Mouse (Mus musculus) intestine, embryonic 14.5 days (tissue): ENCODE measurements at regions not wholly inside any gene's neighbourhood (a gene's known extent, or its start where the extent isn't known, plus 50 kb on each side); places are given as distances from the start of the nearest gene placed in this dataset.
"Not testable (repeated sequence)": the region's sequence is repeated elsewhere in the genome, so short reads cannot be mapped to it uniquely, and the experiment has no call there.

Experiments used
- ATAC-seq: fragments of 200-750 bp; cut with Nextera tagmentation; replicated peaks from 2 replicates; pipeline ENCODE4 v1.8.0; 2017; ENCODE audit warnings: low read depth, moderate number of reproducible peaks, moderate TSS enrichment, moderate library complexity; ENCODE audit not compliant: low FRiP score, low TSS enrichment
- DNase-seq: peaks from one replicate; pipeline ENCODE4 v3.0.0-alpha.2; 2018; ENCODE audit warnings: low spot score
- H3K27ac ChIP-seq: fragments of 300-500 bp; sonication (generic); 2 replicates; pipeline ENCODE4 v1.5.1; 2014; ENCODE audit warnings: low read depth, mild to moderate bottlenecking, control low read depth
- H3K27me3 ChIP-seq: fragments of 300-500 bp; sonication (generic); replicated peaks from 2 replicates; pipeline ENCODE4 v1.6.1; 2014; ENCODE audit warnings: low read length, control low read depth; ENCODE audit not compliant: control insufficient read depth, insufficient read depth
- H3K36me3 ChIP-seq: fragments of 300-500 bp; sonication (generic); 2 replicates; pipeline ENCODE4 v1.6.1; 2014; ENCODE audit warnings: low read length, control low read depth; ENCODE audit not compliant: control insufficient read depth, insufficient read depth
- H3K4me1 ChIP-seq: fragments of 300-500 bp; sonication (generic); replicated peaks from 2 replicates; pipeline ENCODE4 v1.6.1; 2014; ENCODE audit warnings: low read length, control low read depth, mixed read lengths; ENCODE audit not compliant: control insufficient read depth, insufficient read depth
- H3K4me2 ChIP-seq: fragments of 300-500 bp; sonication (generic); 2 replicates; pipeline ENCODE4 v1.6.1; 2014; ENCODE audit warnings: low read length
- H3K4me3 ChIP-seq: fragments of 300-500 bp; sonication (generic); 2 replicates; pipeline ENCODE4 v1.5.1; 2014; ENCODE audit warnings: low read depth, low read length, control low read depth, mixed read lengths
- H3K9ac ChIP-seq: fragments of 300-500 bp; sonication (generic); 2 replicates; pipeline ENCODE4 v1.6.1; 2014; ENCODE audit warnings: mild to moderate bottlenecking, low read length
- H3K9me3 ChIP-seq: fragments of 300-500 bp; sonication (generic); 2 replicates; pipeline ENCODE4 v1.6.1; 2016; ENCODE audit warnings: low read length, control low read depth; ENCODE audit not compliant: control insufficient read depth
- WGBS: fragments of 180-500 bp; shearing (Covaris S2); extraction: QIAGEN DNeasy Blood & Tissue Kit; methylation state at CpG from one replicate; pipeline ENCODE4 v1.1.7; 2014; 5-methylcytosine and 5-hydroxymethylcytosine counted together

DNA sequence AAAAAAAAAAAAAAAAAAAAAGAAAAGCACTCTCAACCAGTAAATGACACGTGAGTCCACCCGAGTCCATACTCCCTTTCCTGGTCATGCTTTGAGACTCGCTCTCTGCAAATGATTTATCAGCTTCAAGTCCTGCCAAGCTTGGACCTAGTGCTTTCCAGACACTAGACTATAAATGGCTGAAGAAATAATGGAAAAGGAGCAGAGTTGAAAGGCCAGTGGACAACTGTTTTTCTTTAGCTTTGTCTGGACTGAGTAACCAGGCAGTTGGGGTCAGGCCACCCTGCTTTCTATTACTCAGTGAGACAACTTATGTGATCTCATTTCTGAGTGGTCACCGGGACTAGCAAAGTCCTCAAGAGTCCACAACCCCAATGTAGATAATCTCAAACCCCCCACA, 112.9 kb downstream of the Kcns3 start:
- no peak overlapping the region for H3K27ac ChIP-seq

DNA sequence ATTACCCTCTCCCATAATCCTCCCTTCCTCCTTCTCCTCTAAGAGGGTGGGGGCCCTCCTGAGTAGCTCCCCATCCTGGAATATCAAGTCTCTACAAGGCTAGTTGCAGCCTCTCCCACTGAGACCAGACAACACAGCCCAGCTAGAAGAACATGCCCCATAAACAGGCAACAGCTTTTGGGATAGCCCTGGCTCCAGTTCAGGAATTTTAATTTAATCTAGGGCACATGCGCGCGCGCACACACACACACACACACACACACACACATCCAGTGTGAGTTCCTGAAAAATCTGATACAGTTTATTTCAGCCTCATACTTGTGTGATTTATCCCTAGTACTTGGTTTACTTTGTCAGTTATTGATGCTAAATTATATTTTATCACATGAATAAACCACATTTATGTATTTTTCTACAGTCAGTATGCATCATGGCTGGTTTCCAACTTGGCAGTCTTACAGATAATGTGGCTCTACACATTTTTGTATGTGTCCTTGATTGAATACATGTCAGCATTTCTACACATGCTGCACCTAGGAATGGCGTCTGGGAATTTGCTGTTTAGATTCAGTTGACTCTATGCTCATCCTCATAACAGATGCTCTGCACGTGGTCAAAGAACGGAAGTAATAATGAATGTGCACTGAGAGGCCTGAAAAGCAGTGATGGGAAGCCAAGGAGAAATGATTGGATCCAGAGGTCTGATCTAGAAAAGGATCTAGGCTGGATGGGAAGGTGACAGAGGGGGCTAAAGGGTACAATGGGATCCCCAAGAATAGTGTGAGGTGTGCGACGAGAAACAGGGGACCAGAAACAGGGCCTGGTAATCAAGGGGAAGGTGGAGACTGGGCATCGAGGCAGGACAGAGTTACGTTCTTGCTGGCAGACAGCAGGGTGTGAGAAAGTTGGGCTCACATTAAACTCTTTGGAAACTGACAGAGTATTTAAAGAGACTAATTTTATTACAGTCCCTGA, 130.0 kb downstream of the Kcns3 start:
- WGBS: 71% methylated on average over 11 of the region's 11 CpGs
- Histone ChIP-seq H3K4me2 (no peak overlapping the region), H3K27ac (no peak overlapping the region), H3K4me1 (no peaks in the 10 kb centered on the region), H3K36me3 (no peaks in the 10 kb centered on the region), H3K27me3 (no peaks in the 10 kb centered on the region), H3K4me3 (no peak overlapping the region), H3K9me3 (no peaks in the 10 kb centered on the region), H3K9ac (no peak overlapping the region)
- ATAC-seq (no peak), DNase-seq (peak; percentile 49)

More for the DNA sequence above, 112.9 kb downstream of the Kcns3 start:
- H3K9ac ChIP-seq: no peak overlapping the region
- 90% methylated on average over 4 of the region's 4 CpGs for WGBS
- no peaks in the 10 kb centered on the region for H3K36me3 ChIP-seq
- no peak overlapping the region for H3K4me2 ChIP-seq
- DNase-seq (no peak), ATAC-seq (no peak)
- H3K4me1 ChIP-seq: no peaks in the 10 kb centered on the region
- no peaks in the 10 kb centered on the region for H3K27me3 ChIP-seq
- H3K9me3 ChIP-seq: no peaks in the 10 kb centered on the region
- no peak overlapping the region for H3K4me3 ChIP-seq

DNA sequence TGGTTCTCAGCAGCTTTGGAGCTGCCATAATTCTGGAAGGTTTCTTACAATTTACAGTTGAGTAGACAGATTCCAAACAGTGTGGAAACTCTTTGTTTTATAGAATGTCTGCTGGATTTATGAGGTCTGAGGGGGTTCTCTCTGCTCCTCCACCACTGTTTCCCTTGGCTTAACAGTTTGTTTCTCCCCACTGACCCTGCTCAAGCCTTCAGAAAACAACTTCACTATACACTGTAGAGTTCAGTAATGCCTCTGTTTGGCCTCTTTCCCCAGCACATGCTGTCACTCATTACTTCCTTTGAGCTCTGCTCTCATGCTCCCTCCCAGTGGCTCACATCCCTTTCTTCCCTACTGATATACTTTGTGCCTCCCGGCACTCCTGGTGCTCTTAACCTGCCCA, 139.7 kb downstream of the Kcns3 start:
- H3K4me2 ChIP-seq: no peak overlapping the region
- H3K4me3 ChIP-seq: no peak overlapping the region
- DNase-seq (no peak), ATAC-seq (no peak)
- no peak overlapping the region for H3K27ac ChIP-seq
- H3K36me3 ChIP-seq: no peaks in the 10 kb centered on the region
- no peak overlapping the region for H3K9ac ChIP-seq
- 0 out of 2 replicates have a peak, but pooled peaks cover 4% of the 10 kb centered on the region for H3K4me1 ChIP-seq
- no peaks in the 10 kb centered on the region for H3K9me3 ChIP-seq
- H3K27me3 ChIP-seq: no peaks in the 10 kb centered on the region
- 55% methylated on average over 1 of the region's 1 CpGs for WGBS

DNA sequence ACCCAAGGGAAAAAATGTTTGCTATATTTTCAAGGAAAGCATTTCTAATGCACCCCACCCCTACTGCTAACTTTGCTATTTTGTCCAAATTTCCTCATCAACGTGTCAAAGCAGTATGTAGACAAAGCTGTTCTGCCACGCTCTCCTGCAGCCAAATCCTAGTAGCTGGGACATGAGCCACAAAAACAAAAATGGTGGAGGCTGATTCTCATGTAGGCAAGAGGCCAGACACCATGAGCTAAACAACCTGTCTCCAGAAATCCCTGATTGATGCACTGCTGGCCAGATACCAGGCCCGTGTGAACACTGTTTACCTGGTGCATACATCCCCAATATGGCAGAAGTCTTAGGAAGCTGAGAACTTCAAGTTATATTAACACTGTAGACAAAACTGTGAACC, 166.6 kb downstream of the Kcns3 start:
- Histone ChIP-seq H3K9ac (no peak overlapping the region), H3K4me1 (no peaks in the 10 kb centered on the region), H3K27me3 (no peaks in the 10 kb centered on the region), H3K27ac (no peak overlapping the region), H3K36me3 (no peaks in the 10 kb centered on the region), H3K9me3 (no peaks in the 10 kb centered on the region), H3K4me2 (no peak overlapping the region), H3K4me3 (no peak overlapping the region)
- 56% methylated on average over 3 of the region's 3 CpGs for WGBS
- ATAC-seq (no peak), DNase-seq (no peak)

DNA sequence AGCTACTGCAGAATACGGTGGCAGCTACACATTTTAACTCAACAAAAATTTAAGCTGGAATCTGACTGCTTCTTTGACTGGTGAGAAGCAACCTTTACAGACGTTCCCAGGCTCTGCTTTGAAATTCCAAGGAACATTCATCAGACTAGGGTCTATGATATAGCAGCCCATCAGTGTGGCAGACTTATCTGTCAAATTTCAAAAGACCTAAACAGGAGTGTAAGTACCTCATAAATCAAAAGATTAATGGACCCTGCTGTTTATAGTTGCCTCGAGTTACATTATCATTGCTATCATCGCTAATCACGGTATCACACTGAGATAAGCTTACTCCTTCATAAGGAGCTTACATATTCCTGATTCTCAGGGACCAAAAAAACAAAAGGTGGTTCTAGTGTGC, 201.7 kb downstream of the Kcns3 start:
- WGBS: 16% methylated on average over 5 of the region's 5 CpGs
- H3K4me3 ChIP-seq: no peak overlapping the region
- ATAC-seq: no peak

DNA sequence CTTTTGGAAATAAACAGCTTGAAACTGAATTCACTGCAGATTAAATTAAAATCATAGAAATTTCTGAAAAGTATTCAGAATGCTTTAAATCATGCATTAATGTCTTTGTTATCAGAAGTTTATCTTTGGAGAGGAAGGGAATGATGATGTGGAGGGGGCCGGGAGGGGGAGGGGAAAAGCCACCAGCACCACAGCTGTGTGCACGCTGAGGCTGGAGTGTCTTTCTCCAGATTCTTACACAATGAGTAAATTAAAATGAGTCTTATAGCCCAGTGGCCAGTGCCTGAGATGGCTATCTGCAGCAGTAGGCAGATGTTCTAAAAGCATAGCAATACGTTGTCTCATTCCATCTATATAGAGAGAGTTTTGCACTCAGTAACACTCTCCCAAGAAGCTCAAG, 209.8 kb downstream of the Kcns3 start:
- no peak for ATAC-seq
- H3K27ac ChIP-seq: no peak overlapping the region
- no peak overlapping the region for H3K9ac ChIP-seq
- H3K4me3 ChIP-seq: no peak overlapping the region
- H3K9me3 ChIP-seq: no peaks in the 10 kb centered on the region
- H3K4me1 ChIP-seq: no peaks in the 10 kb centered on the region
- 47% methylated on average over 3 of the region's 3 CpGs for WGBS
- DNase-seq: no peak
- H3K4me2 ChIP-seq: no peak overlapping the region
- no peaks in the 10 kb centered on the region for H3K27me3 ChIP-seq
- H3K36me3 ChIP-seq: no peaks in the 10 kb centered on the region

More for the DNA sequence above, 201.7 kb downstream of the Kcns3 start:
- Histone ChIP-seq H3K27ac (no peak overlapping the region), H3K9ac (no peak overlapping the region), H3K36me3 (no peaks in the 10 kb centered on the region), H3K9me3 (no peaks in the 10 kb centered on the region), H3K4me1 (no peaks in the 10 kb centered on the region), H3K27me3 (no peaks in the 10 kb centered on the region), H3K4me2 (no peak overlapping the region)
- DNase-seq: no peak

DNA sequence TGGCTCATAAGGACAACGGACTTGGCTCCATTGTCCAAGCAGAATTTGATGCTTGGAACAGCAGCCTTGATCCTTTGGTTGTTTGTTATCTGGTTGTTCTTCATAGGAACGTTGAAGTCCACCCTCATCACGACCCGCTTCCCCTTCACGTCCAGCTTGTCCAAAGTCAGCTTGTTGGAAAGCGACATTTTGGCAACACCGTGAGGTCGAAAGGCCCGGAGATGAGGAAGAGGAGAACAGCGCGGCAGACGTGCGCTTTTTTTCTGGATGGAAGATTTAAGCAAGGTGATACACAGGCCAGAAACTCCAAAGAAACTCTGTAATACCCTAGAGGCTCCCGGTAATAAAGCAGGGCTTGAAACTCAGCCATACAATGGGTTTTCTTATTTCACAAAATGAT, 250.8 kb downstream of the Kcns3 start:
- not testable (repeated sequence) for H3K4me3 ChIP-seq, H3K4me1 ChIP-seq, ATAC-seq, H3K9me3 ChIP-seq, H3K9ac ChIP-seq, H3K36me3 ChIP-seq, H3K4me2 ChIP-seq, DNase-seq, H3K27ac ChIP-seq, H3K27me3 ChIP-seq
- WGBS: 92% methylated on average over 7 of the region's 14 CpGs

DNA sequence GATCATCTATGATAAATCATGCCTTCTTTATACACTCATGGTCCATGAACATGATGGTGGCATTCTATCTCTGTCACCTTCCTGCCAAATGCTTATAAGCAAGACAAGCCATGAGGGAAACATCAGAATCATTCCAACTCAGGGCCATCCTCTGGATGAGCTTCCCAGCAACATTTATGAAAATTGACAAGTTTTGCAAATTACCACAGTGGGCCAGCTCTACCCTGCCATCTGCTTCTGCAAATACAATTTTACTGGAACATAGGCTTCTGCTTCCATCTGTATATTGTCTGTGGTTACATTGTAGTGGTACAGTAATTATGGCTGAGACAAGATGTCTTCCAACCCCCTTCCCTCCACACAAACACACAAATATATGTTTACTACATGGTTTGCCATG, 272.1 kb downstream of the Kcns3 start:
- no peaks in the 10 kb centered on the region for H3K27me3 ChIP-seq
- no peaks in the 10 kb centered on the region for H3K9me3 ChIP-seq
- no peaks in the 10 kb centered on the region for H3K36me3 ChIP-seq
- no peak overlapping the region for H3K4me3 ChIP-seq
- DNase-seq: no peak
- H3K4me2 ChIP-seq: no peak overlapping the region
- no peak overlapping the region for H3K9ac ChIP-seq
- no peak for ATAC-seq
- H3K27ac ChIP-seq: no peak overlapping the region
- H3K4me1 ChIP-seq: no peaks in the 10 kb centered on the region
